Mouse (Mus musculus) MEL (cell line): ENCODE data around the gene Pde8b. TPM values are rescaled to one million over a fixed set of nuclear protein-coding genes. Genes with fewer than 3 reads are reported as not detected.

Source experiments
- DNase-seq: peaks from one replicate; pipeline ENCODE4 v3.0.0; 2011; ENCODE audit warnings: low read depth, low spot score
- H3K27ac ChIP-seq: 2 replicates; pipeline ENCODE4 v1.5.1; 2012; ENCODE audit warnings: low read depth, mild to moderate bottlenecking, control low read depth, low read length, moderate library complexity; ENCODE audit not compliant: control insufficient read depth
- H3K27me3 ChIP-seq, 2 experiments: fragments of 150-350 bp in 1 of 2; sonication (generic) in 1 of 2; 2 replicates each; pipeline ENCODE4 v1.6.1; 2012; ENCODE audit warnings: low read length in 2 of 2, mild to moderate bottlenecking in 2 of 2, improper control_type of control experiment in 1 of 2, moderate library complexity in 1 of 2; ENCODE audit not compliant: insufficient read depth in 2 of 2, control insufficient read depth in 1 of 2
- H3K36me3 ChIP-seq, 2 experiments: 2 replicates each; pipeline ENCODE4 v1.6.1; 2012 to 2014; ENCODE audit warnings: low read length in 2 of 2, improper control_type of control experiment in 1 of 2, inconsistent platforms in 1 of 2, mild to moderate bottlenecking in 1 of 2; ENCODE audit not compliant: insufficient read depth in 2 of 2, control insufficient read depth in 1 of 2
- H3K4me1 ChIP-seq, 2 experiments: fragments of 150-350 bp in 1 of 2; sonication (generic) in 1 of 2; 2 replicates each; pipeline ENCODE4 v1.6.1; 2012; ENCODE audit warnings: low read length in 2 of 2, improper control_type of control experiment in 1 of 2, mild to moderate bottlenecking in 1 of 2; ENCODE audit not compliant: insufficient read depth in 2 of 2, control insufficient read depth in 1 of 2
- H3K4me3 ChIP-seq, 2 experiments: fragments of 150-350 bp in 1 of 2; sonication (generic) in 1 of 2; 2 replicates each; pipeline ENCODE4 v1.5.1; 2012; ENCODE audit warnings: low read depth in 2 of 2, low read length in 2 of 2, mild to moderate bottlenecking in 2 of 2, moderate library complexity in 2 of 2, control low read depth in 1 of 2, improper control_type of control experiment in 1 of 2; ENCODE audit not compliant: control insufficient read depth in 1 of 2, insufficient read depth in 1 of 2
- H3K79me2 ChIP-seq: 2 replicates; pipeline ENCODE4 v1.6.1; 2012; ENCODE audit warnings: mild to moderate bottlenecking, low read length, moderate library complexity; ENCODE audit not compliant: control insufficient read depth, poor library complexity, insufficient read depth
- H3K9ac ChIP-seq: 2 replicates; pipeline ENCODE4 v1.6.1; 2012; ENCODE audit warnings: low read depth, mild to moderate bottlenecking, control low read depth, low read length, moderate library complexity; ENCODE audit not compliant: control insufficient read depth, poor library complexity, severe bottlenecking
- H3K9me3 ChIP-seq: fragments of 150-350 bp; sonication (generic); replicated peaks from 2 replicates; pipeline ENCODE4 v1.6.1; 2012; ENCODE audit warnings: mild to moderate bottlenecking, low read length, improper control_type of control experiment, moderate library complexity; ENCODE audit not compliant: insufficient read depth
- CHD1 ChIP-seq: IDR thresholded peaks from 2 replicates; pipeline ENCODE4 v1.6.1; 2012; ENCODE audit warnings: low read depth, mild to moderate bottlenecking, inconsistent platforms, low read length, improper control_type of control experiment
- CTCF ChIP-seq, 3 experiments: IDR thresholded peaks in 2 of 3; conservative IDR thresholded peaks in 1 of 3; 2 replicates each; pipeline ENCODE4 v1.5.1; 2011 to 2012; ENCODE audit warnings: low read length in 3 of 3, low read depth in 2 of 3, mild to moderate bottlenecking in 2 of 3, improper control_type of control experiment in 1 of 3, inconsistent platforms in 1 of 3, mixed read lengths in 1 of 3, moderate library complexity in 1 of 3; ENCODE audit not compliant: control insufficient read depth in 1 of 3, insufficient read depth in 1 of 3, poor library complexity in 1 of 3, severe bottlenecking in 1 of 3
- ELF1 ChIP-seq: IDR thresholded peaks from 2 replicates; pipeline ENCODE4 v1.6.1; 2014; ENCODE audit warnings: low read depth, mild to moderate bottlenecking, inconsistent platforms, low read length, improper control_type of control experiment, moderate library complexity
- EP300 ChIP-seq, 2 experiments: IDR thresholded peaks; 2 replicates each; pipeline ENCODE4 v1.6.1; 2011; ENCODE audit warnings: improper control_type of control experiment in 2 of 2, low read length in 2 of 2, low read depth in 1 of 2, mild to moderate bottlenecking in 1 of 2
- GABPA ChIP-seq: IDR thresholded peaks from 2 replicates; pipeline ENCODE4 v1.6.1; 2012; ENCODE audit warnings: low read depth, mild to moderate bottlenecking, inconsistent platforms, low read length, improper control_type of control experiment, moderate library complexity
- GATA1 ChIP-seq: IDR thresholded peaks from 2 replicates; pipeline ENCODE4 v1.6.1; 2011; ENCODE audit warnings: low read depth, low read length, improper control_type of control experiment
- HCFC1 ChIP-seq: IDR thresholded peaks from 2 replicates; pipeline ENCODE4 v1.6.1; 2012; ENCODE audit warnings: low read depth, mild to moderate bottlenecking, inconsistent platforms, low read length, improper control_type of control experiment, moderate library complexity
- JUND ChIP-seq: IDR thresholded peaks from 2 replicates; pipeline ENCODE4 v1.6.1; 2011; ENCODE audit warnings: low read depth, mild to moderate bottlenecking, improper control_type of control experiment, low read length
- MAFK ChIP-seq: IDR thresholded peaks from 2 replicates; pipeline ENCODE4 v1.6.1; 2011; ENCODE audit warnings: low read depth, mild to moderate bottlenecking, low read length, improper control_type of control experiment, borderline replicate concordance
- MAX ChIP-seq: IDR thresholded peaks from 2 replicates; pipeline ENCODE4 v1.6.1; 2011; ENCODE audit warnings: low read length, improper control_type of control experiment
- MAZ ChIP-seq: IDR thresholded peaks from 2 replicates; pipeline ENCODE4 v1.6.1; 2012; ENCODE audit warnings: low read depth, mild to moderate bottlenecking, inconsistent platforms, low read length, improper control_type of control experiment
- MEF2A ChIP-seq: IDR thresholded peaks from 2 replicates; pipeline ENCODE4 v1.6.1; 2014; ENCODE audit warnings: low read depth, mild to moderate bottlenecking, inconsistent platforms, low read length, improper control_type of control experiment; ENCODE audit not compliant: poor library complexity, insufficient replicate concordance, severe bottlenecking; ENCODE audit errors: extremely low read depth
- MXI1 ChIP-seq: IDR thresholded peaks from 2 replicates; pipeline ENCODE4 v1.6.1; 2011; ENCODE audit warnings: mild to moderate bottlenecking, low read depth, low read length, improper control_type of control experiment
- MYB ChIP-seq: IDR thresholded peaks from 2 replicates; pipeline ENCODE4 v1.6.1; 2011; ENCODE audit warnings: mild to moderate bottlenecking, low read depth, low read length, improper control_type of control experiment
- NELFE ChIP-seq: IDR thresholded peaks from 2 replicates; pipeline ENCODE4 v1.6.1; 2011; ENCODE audit warnings: low read depth, low read length, improper control_type of control experiment
- POLR2AphosphoS2 ChIP-seq: IDR thresholded peaks from 2 replicates; pipeline ENCODE4 v1.6.1; 2011; ENCODE audit warnings: low read length, improper control_type of control experiment
- POLR2AphosphoS5 ChIP-seq: IDR thresholded peaks from 2 replicates; pipeline ENCODE4 v1.6.1; 2012; ENCODE audit warnings: low read depth, borderline replicate concordance, mild to moderate bottlenecking, inconsistent platforms, low read length, moderate library complexity, mixed read lengths
- RAD21 ChIP-seq: IDR thresholded peaks from 2 replicates; pipeline ENCODE4 v1.6.1; 2011; ENCODE audit warnings: mild to moderate bottlenecking, low read depth, low read length, improper control_type of control experiment
- RCOR1 ChIP-seq: IDR thresholded peaks from 2 replicates; pipeline ENCODE4 v1.6.1; 2012; ENCODE audit warnings: low read depth, mild to moderate bottlenecking, inconsistent platforms, low read length, improper control_type of control experiment
- SMC3 ChIP-seq: IDR thresholded peaks from 2 replicates; pipeline ENCODE4 v1.6.1; 2011; ENCODE audit warnings: low read depth, low read length, improper control_type of control experiment
- TAL1 ChIP-seq: IDR thresholded peaks from 2 replicates; pipeline ENCODE4 v1.6.1; 2012; ENCODE audit warnings: mild to moderate bottlenecking, inconsistent platforms, low read length, moderate library complexity, mixed read lengths
- TBP ChIP-seq: IDR thresholded peaks from 2 replicates; pipeline ENCODE4 v1.8.0; 2011; ENCODE audit warnings: low read depth, low read length, improper control_type of control experiment
- TCF12 ChIP-seq: IDR thresholded peaks from 2 replicates; pipeline ENCODE4 v1.6.1; 2014; ENCODE audit warnings: low read depth, mild to moderate bottlenecking, inconsistent platforms, low read length, improper control_type of control experiment, moderate library complexity
- UBTF ChIP-seq: IDR thresholded peaks from 2 replicates; pipeline ENCODE4 v1.6.1; 2012; ENCODE audit warnings: low read depth, mild to moderate bottlenecking, inconsistent platforms, low read length, improper control_type of control experiment, moderate library complexity, borderline replicate concordance; ENCODE audit not compliant: insufficient read depth
- USF2 ChIP-seq, 2 experiments: IDR thresholded peaks; 2 replicates each; pipeline ENCODE4 v1.6.1; 2011 to 2012; ENCODE audit warnings: improper control_type of control experiment in 2 of 2, low read length in 2 of 2, borderline replicate concordance in 1 of 2, inconsistent platforms in 1 of 2, low read depth in 1 of 2, mild to moderate bottlenecking in 1 of 2; ENCODE audit not compliant: insufficient read depth in 1 of 2
- ZKSCAN1 ChIP-seq: IDR thresholded peaks from 2 replicates; pipeline ENCODE4 v1.6.1; 2012; ENCODE audit warnings: low read depth, mild to moderate bottlenecking, inconsistent platforms, low read length, improper control_type of control experiment, moderate library complexity
- polyA plus RNA-seq, 2 experiments: library from polyadenylated mRNA; stranded (reverse) in 1 of 2; unstranded in 1 of 2; fragments of >175 nt in 1 of 2; fragments of >200 nt in 1 of 2; gene quantifications; 2 replicates each; pipeline versions ENCODE4 v1.2.1 to v1.2.4; 2012; ENCODE audit warnings: low replicate concordance in 2 of 2, low read depth in 1 of 2; ENCODE audit not compliant: insufficient read length in 2 of 2, insufficient read depth in 1 of 2, missing spikeins in 1 of 2
- total RNA-seq: library from RNA; depleted of rRNA; stranded (reverse); fragments of 300-350 nt; gene quantifications from 2 replicates; pipeline ENCODE4 v1.2.3, GENCODE M21; 2012

Pde8b gene
- total and polyA plus RNA-seq, 3 experiments = 0.04 to 0.40 TPM; not detected in 1

DNA sequence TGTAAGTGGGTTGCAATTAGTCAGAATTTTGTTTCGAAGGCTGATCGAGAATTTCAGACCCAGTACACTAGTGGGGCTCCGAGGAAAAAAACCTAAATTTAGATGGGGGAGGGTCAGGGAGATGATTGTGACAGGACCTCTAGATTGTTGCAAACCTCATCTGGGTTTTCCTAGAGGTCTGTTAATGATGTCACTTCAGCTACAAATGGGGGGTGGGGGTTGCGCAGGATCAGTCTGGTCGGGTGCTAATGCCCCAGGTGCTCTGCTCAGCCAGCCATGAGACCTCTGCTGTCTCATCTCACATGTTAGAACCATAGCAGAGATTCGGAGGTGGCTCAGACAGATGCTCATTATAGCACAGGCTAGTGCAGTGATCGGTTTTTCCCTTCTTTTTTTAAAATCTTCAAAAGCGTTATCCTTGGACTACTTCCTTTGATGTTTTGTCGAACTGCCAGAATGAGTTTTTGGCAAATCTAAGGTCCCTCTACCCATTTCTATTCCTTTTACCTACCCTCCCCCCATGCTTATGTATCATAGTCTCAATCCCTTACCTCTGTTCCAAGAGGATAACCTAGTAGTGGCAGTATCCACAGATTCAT, 209.9 kb downstream of the Pde8b start:
- H3K9me3 ChIP-seq = no peaks in the 10 kb centered on the region
- H3K79me2 ChIP-seq = no peaks in the 10 kb centered on the region
- no peak overlapping the region for H3K4me3 ChIP-seq
- no peak for DNase-seq
- H3K4me1 ChIP-seq = no peaks in the 10 kb centered on the region
- H3K36me3 ChIP-seq = no peaks in the 10 kb centered on the region
- no peak overlapping the region for H3K27ac ChIP-seq
- no peaks in the 10 kb centered on the region; a peak in 1 of 4 replicates for H3K27me3 ChIP-seq
- no peak for TF ChIP-seq CTCF (IDR thresholded peaks at IDR 0.05 in 2 of 3, conservative IDR thresholded peaks at IDR 0.05 in 1 of 3; ENCODE audit: control insufficient read depth in 1 of 3, insufficient read depth in 1 of 3, low read depth in 2 of 3, low read length in 3 of 3, poor library complexity in 1 of 3, severe bottlenecking in 1 of 3)
- no peak for TF ChIP-seq TCF12
- no peak for TF ChIP-seq MAZ
- no peak for TF ChIP-seq MAFK
- TF ChIP-seq POLR2AphosphoS5 = no peak
- TF ChIP-seq RCOR1 = no peak
- no peak for TF ChIP-seq RAD21
- TF ChIP-seq SMC3 = no peak
- TF ChIP-seq TBP = no peak
- TF ChIP-seq POLR2AphosphoS2 = no peak
- no peak for TF ChIP-seq EP300 (IDR thresholded peaks at IDR 0.05; ENCODE audit: low read depth in 1 of 2, low read length in 2 of 2)
- no peak for TF ChIP-seq GABPA
- no peak for TF ChIP-seq MEF2A
- no peak for TF ChIP-seq MAX
- no peak overlapping the region for H3K9ac ChIP-seq

DNA sequence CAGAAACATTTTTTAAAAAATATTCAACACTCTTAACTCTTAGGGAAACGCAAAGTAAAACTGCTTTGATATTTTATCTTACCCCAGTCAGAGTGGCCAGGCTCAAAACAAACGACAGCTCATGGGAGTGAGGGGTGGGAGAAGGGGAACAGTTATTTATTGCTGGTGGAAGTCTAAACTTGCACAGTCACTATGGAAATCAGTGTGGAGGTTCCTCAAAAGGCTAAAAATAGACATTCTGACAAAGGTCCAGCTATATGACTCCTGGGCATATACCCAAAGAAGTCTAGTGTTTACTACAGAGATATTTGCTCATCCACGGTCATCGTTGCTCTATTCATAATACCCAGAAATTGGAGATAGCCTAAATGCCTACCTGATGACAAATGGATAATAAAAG, 211.9 kb downstream of the Pde8b start:
- Histone ChIP-seq H3K4me3 (no peak overlapping the region), H3K9ac (no peak overlapping the region), H3K27ac (no peak overlapping the region), H3K4me1 (no peaks in the 10 kb centered on the region), H3K27me3 (no peaks in the 10 kb centered on the region; a peak in 1 of 4 replicates), H3K9me3 (no peaks in the 10 kb centered on the region), H3K79me2 (no peaks in the 10 kb centered on the region), H3K36me3 (no peaks in the 10 kb centered on the region)
- no peak for DNase-seq
- TF ChIP-seq ELF1 = no peak
- no peak for TF ChIP-seq TAL1
- no peak for TF ChIP-seq RCOR1
- no peak for TF ChIP-seq ZKSCAN1
- TF ChIP-seq JUND = no peak
- TF ChIP-seq MXI1 = no peak
- TF ChIP-seq USF2 (IDR thresholded peaks at IDR 0.05; ENCODE audit: borderline replicate concordance in 1 of 2, insufficient read depth in 1 of 2, low read depth in 1 of 2, low read length in 2 of 2) = no peak
- no peak for TF ChIP-seq GATA1
- no peak for TF ChIP-seq HCFC1
- TF ChIP-seq CHD1 = no peak
- TF ChIP-seq NELFE = no peak
- TF ChIP-seq UBTF = no peak
- TF ChIP-seq MYB = no peak
